Mouse (Mus musculus) c-Kit-positive CD71-negative TER-119-negative erythroid progenitor cells, embryonic 14.5 days (primary cell): ENCODE results near the gene Cdk14.
"Not testable (repeated sequence)": the region's sequence is repeated elsewhere in the genome, so short reads cannot be mapped to it uniquely, and the experiment has no call there.

Experiments
- DNase-seq: peaks from one replicate; pipeline ENCODE4 v3.0.0-alpha.2; 2013; ENCODE audit warnings: low read depth

The Cdk14 gene

DNA sequence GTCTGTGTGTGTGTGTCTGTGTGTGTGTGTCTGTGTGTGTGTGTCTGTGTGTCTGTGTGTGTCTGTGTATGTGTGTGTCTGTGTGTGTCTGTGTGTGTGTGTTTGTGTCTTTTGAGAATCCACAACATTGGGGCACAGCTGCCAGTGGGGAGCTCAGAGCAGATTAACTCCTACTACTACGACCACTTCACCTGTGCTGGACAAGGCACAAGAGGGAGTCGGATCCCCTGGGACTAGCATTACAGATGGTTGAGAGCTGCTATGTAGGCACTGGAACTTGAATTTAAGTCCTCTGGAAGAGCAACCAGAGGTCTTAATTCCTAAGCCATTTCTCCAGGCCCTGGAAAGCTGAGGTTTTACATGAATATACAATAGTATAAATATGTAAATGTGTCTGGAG lies 433.9 kb downstream of the Cdk14 start:
- no peak for DNase-seq

- DNase-seq, result no peak
Measured at GRCm38 (mm10) chr5:4979551-4979950, 440.6 kb downstream of the Cdk14 start.

DNA sequence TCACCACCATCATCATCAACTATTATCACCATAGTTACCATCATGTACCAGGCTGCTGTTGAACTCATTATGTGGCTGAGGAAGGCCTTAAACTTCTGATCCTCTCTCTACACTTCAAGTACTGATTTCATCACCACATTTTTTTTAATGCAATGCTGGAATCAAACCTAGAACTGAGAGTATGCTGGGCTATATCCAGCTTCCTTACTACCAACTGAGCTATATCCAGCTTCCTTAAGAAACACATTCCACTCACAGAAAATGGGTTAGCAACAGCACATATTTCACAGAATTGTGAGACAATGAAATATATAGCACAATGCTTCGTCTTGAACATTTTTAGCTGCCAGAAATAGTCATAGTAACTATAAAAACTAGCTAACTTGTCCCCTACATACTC lies 446.7 kb downstream of the Cdk14 start:
- DNase-seq, result no peak

DNA sequence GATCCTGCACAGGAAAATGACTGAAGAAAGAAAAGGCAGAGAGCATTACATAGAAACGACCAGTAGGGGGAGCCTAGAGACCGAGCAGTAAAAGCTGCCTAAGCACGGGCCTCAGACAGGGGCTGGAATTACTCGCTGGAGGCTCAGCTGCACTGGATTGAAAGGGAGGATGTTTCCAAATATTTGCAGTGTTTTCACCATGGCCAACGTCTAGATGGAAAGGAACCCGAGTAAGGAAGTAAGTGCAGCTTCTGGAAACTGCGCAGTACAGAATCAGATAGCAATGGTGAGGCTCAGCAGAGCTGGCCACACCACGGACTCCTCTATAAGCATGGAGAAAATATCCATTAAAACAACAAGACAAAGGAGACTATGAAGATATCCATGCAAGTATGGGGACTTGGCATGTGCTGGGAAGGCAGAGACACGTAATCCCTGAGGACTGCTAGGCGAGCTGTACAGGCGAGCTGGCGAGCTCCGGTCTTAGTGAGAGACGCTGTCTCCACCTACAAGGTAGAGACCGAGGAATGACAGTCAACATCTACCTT lies 458.0 kb downstream of the Cdk14 start:
- peak; percentile 51 for DNase-seq

DNA sequence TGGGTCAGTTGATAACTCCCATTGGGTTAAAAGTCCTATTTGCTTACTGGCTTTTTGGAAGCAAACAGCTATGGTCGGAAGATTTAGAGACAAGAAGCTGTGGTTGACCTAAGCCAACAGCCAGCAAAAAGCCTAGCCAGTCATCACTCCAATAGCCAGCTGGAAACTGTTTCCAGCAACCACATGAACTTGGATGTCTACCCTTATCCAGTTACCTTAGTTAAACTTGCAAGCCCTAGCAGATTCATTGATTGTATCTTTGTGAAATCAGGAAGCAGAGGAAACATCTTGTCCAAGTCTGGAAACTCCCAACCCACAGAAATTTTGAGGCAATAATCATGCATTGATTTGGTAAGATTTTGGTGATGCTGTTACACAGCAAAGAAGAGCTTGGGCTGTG lies 458.5 kb downstream of the Cdk14 start:
- DNase-seq, result no peak

- no peak for DNase-seq
Measured at GRCm38 (mm10) chr5:4959446-4959845, 460.7 kb downstream of the Cdk14 start.

GRCm38 (mm10) chr5:4955993-4956392 lies 464.1 kb downstream of the Cdk14 start:
- DNase-seq, result no peak

DNA sequence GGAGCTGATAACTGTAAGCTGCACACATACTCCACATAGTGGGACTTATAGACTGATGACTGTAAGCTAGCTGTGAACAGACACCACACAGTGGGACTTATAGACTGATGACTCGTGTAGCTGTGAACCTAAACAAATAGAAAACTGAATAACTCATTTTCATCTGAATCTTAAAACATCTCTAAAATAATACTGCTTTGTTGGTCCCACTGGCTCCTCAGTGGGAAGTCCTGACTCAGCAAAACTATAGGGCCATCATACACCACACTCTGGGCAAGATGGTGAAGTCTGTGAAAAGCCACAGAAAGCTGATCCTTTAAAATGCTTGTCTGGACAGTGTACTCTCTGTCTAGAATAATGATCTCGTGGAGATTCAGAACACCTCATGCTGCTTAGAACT lies 464.7 kb downstream of the Cdk14 start:
- DNase-seq, result no peak

- DNase-seq, result no peak
Measured at GRCm38 (mm10) chr5:4949433-4949832, 470.7 kb downstream of the Cdk14 start.

GRCm38 (mm10) chr5:4948090-4948954 lies 471.8 kb downstream of the Cdk14 start:
- peak; percentile 23 for DNase-seq

- DNase-seq, result no peak
Measured at GRCm38 (mm10) chr5:4935131-4935530, 485.0 kb downstream of the Cdk14 start.

DNA sequence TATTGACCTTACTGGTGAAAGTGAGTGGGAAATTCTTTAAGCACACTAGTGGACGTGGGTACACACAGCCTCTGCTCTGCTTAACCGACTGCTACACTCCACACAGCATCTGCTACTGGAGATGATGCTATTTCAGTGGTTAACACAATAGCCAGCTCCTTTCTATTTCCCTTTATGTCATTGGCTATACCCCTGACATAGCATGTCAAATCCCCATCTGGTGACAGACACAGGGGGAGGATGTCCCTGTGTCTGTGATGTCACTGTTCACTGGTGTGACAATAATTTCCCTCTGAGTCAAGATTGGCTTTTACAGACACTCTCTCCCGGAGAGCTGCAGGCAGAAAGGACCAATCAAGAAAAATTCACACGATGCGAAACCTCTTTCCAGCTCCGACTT lies 485.6 kb downstream of the Cdk14 start:
- DNase-seq, result no peak

- no peak for DNase-seq
Measured at GRCm38 (mm10) chr5:4931539-4932143, 488.5 kb downstream of the Cdk14 start.

GRCm38 (mm10) chr5:4929628-4930027 lies 490.5 kb downstream of the Cdk14 start:
- no peak for DNase-seq

- DNase-seq, result no peak
Measured at GRCm38 (mm10) chr5:4924866-4925265, 495.2 kb downstream of the Cdk14 start.

GRCm38 (mm10) chr5:4918376-4918775 lies 501.7 kb downstream of the Cdk14 start:
- peak; percentile 35 for DNase-seq

GRCm38 (mm10) chr5:4917743-4918142 lies 502.4 kb downstream of the Cdk14 start:
- DNase-seq, result no peak

GRCm38 (mm10) chr5:4917274-4917673 lies 502.8 kb downstream of the Cdk14 start:
- DNase-seq, result no peak

DNA sequence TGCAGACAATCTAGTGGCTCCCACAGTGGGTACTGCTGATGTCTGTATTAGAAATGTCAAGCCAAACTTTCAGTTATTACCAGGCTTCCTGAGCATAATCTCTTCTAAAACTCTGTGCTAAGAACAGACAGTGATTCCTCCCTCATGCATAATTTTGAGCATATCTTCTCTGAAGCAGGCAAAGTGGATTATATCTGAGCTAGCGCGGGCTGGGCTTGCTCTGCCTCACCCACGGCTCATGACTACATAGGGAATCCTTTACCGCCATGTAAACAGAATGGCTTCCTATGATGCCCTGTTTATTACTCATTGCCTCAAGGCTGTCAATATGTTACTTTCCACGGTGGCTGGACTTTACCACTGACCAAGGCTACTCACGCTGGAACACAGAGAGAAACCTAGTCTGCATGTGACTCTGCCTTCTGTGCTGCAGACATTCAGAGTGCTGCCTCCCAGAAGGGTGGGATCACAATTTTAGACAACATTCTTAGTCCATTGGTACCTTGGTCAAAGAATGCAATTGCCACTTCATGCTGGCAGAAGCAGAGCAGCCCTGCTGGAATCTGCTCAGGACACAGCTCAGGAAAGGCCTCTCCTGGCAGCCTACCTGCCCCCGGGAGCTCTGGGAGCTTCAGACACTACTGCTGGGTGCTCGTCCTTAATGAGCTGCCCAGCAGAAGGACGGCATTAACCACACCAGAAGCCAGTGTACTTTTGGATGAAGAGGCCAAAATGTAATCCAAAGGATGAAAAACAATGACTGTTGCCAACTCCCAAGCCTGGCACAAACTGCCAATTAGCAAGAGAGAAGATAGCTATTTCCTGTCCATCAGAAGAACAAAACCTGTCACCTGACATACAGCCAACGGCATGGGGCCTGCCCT lies 503.5 kb downstream of the Cdk14 start:
- no peak for DNase-seq

- DNase-seq, result not testable (repeated sequence)
Measured at GRCm38 (mm10) chr5:4904911-4905310, 515.2 kb downstream of the Cdk14 start.

GRCm38 (mm10) chr5:4898241-4898640 lies 521.9 kb downstream of the Cdk14 start:
- no peak for DNase-seq

DNA sequence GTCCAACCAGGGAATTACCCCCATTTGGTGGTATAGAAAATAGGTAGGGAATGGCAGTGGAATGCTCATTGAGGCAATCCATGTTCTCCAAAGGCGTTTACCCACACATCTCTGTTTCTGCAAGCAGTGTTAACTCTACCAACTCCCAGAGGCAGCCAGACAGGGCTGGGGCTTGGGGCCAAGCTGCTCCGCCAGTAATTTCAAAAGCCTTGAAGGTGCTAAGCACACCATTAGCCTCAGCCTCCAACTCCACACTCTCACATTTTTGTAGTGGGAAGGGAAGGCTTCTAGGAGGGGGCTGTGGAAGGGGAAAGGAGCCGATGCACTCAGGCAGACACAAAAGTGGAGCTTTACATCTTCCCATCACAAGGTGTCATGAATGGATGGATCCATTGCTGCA lies 525.1 kb downstream of the Cdk14 start:
- DNase-seq, result no peak
